Mouse (Mus musculus) hindbrain, embryonic 14.5 days (tissue): ENCODE measurements around the gene Otx1. TPM values are rescaled to one million over a fixed set of nuclear protein-coding genes. Genes with fewer than 3 reads are reported as not detected.

ENCODE experiments used
- ATAC-seq: fragments of 200-750 bp; cut with Nextera tagmentation; 2 replicates; pipeline ENCODE4 v1.8.0; 2017; ENCODE audit warnings: moderate number of reproducible peaks, mild to moderate bottlenecking, moderate TSS enrichment, moderate library complexity; ENCODE audit not compliant: low FRiP score
- DNase-seq: peaks from one replicate; pipeline ENCODE4 v3.0.0-alpha.2; 2015; ENCODE audit warnings: low spot score
- H3K27ac ChIP-seq: fragments of 300-500 bp; sonication (generic); 2 replicates; pipeline ENCODE4 v1.5.1; 2014; ENCODE audit warnings: mild to moderate bottlenecking, moderate library complexity
- H3K27me3 ChIP-seq: fragments of 300-500 bp; sonication (generic); 2 replicates; pipeline ENCODE4 v1.6.1; 2014; ENCODE audit warnings: mild to moderate bottlenecking, low read length, mixed read lengths; ENCODE audit not compliant: control insufficient read depth, insufficient read depth
- H3K36me3 ChIP-seq: fragments of 300-500 bp; sonication (generic); replicated peaks from 2 replicates; pipeline ENCODE4 v1.6.1; 2014; ENCODE audit not compliant: control insufficient read depth, insufficient read depth
- H3K4me1 ChIP-seq: fragments of 300-500 bp; sonication (generic); replicated peaks from 2 replicates; pipeline ENCODE4 v1.6.1; 2014; ENCODE audit warnings: antibody characterized with exemption, low read length, mixed read lengths; ENCODE audit not compliant: control insufficient read depth, insufficient read depth
- H3K4me2 ChIP-seq: fragments of 300-500 bp; sonication (generic); replicated peaks from 2 replicates; pipeline ENCODE4 v1.6.1; 2014; ENCODE audit warnings: mild to moderate bottlenecking, moderate library complexity
- H3K4me3 ChIP-seq: fragments of 300-500 bp; sonication (generic); replicated peaks from 2 replicates; pipeline ENCODE4 v1.5.1; 2014; ENCODE audit warnings: mild to moderate bottlenecking, low read length
- H3K9ac ChIP-seq: fragments of 300-500 bp; sonication (generic); 2 replicates; pipeline ENCODE4 v1.6.1; 2014
- H3K9me3 ChIP-seq: fragments of 300-500 bp; sonication (generic); 2 replicates; pipeline ENCODE4 v1.6.1; 2016; ENCODE audit warnings: low read length; ENCODE audit not compliant: control insufficient read depth
- WGBS: fragments of 180-500 bp; shearing (Covaris S2); extraction: QIAGEN DNeasy Blood & Tissue Kit; methylation state at CpG from one replicate; pipeline ENCODE4 v1.1.7; 2014; 5-methylcytosine and 5-hydroxymethylcytosine counted together
- polyA plus RNA-seq: library from polyadenylated mRNA; unstranded; fragments of >200 nt; fragmentation: Nextera tagmentation; extraction: Ambion mirVana; gene quantifications from 2 replicates; pipeline ENCODE4 v1.2.1, GENCODE M21; 2014

The Otx1 gene
- polyA plus RNA-seq, 1 experiment from 2014 or later = 0.37 TPM

DNA sequence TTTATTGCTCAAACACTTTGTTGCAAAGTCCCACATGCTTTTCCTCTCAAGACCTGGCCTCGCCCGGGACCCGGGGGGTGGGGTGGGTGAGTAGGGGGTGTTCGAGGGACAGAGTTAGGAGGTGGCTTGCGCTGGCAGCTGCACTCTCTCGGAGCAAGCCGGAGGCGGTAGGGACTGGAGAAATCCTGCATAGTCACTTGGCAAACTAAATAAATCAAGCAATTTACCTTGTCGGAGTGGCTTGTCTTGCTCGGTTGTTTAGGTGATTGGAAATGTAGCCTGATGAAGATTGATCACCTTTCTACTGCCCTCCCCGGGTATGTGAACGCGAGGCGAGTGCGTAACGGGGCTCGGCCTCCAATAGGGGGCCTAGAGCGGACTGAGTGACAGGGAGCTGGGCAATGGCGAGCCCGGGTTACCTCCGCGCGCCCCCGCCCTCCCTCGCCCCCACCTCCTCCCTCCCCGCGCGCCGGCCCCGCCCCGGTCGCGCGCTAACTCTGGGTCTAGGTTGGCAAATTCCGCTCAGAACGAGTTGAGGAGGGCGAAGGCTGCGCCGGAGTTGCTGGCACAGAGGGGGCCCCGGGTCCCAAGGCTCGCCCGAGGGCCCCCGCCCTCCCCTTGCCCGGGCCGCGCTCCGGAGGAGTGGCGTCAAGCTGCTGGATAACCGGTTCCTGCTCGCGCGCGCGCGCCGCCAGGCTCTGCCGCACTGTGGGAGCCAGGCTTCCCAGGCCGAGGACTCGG is 1.2 kb downstream of the Otx1 start:
- H3K27me3 ChIP-seq = peaks cover 95% of the 10 kb centered on the region
- DNase-seq (no peak), ATAC-seq (peak; percentile 77)
- no peaks in the 10 kb centered on the region for H3K9me3 ChIP-seq
- WGBS = 1% methylated on average over 48 of the region's 59 CpGs
- peak overlapping the region; percentile 20; the same call in 1 of the 2 replicates for H3K9ac ChIP-seq
- peak overlapping the region; percentile 36 for H3K4me3 ChIP-seq
- H3K27ac ChIP-seq = peak overlapping the region; percentile 47
- peak overlapping the region; percentile 60 for H3K4me2 ChIP-seq
- peaks cover 7% of the 10 kb centered on the region; the same call in 1 of the 2 replicates for H3K4me1 ChIP-seq
- peaks cover 3% of the 10 kb centered on the region; the same call in 1 of the 2 replicates for H3K36me3 ChIP-seq

DNA sequence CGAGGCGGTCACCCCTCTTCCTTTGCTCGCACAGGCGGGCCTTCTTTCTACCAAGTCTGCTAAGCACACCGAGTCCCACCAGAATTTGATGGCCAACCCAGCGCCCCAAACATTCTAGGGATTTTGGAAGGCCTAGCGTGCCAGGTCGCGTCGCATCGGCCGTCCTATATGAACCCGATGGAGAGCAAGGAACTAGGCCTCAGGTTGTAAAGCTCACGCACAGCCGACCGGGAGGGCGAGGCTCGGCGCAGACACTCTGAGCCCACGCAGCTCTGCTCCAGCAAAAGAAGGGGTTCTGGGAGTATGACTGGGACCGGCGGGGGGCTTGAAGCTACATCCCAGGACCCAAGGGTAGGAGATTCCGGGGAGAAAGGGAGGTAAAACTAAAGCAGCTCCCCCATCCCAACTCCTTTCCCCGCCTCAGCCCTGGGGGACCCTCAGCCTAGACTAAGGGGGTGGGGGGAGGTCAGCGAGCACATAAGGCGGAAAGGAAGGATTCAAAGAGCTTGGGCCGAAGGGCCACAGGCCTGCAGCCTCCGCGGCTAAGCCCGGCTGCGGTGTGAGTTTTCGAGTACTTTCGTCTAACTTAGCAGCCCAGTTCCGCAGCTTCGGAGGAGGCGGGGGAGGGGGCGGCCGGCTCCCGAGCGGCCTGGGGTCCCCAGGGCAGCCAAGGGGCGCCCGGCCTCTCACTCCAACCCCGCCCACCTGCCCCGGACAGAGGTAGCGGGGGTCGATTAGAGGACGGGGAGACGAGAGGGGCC is 2.2 kb downstream of the Otx1 start:
- no peak overlapping the region for H3K9ac ChIP-seq
- peak overlapping the region; percentile 60 for H3K4me2 ChIP-seq
- ATAC-seq (no peak), DNase-seq (no peak)
- no peaks in the 10 kb centered on the region for H3K36me3 ChIP-seq
- peak overlapping the region; percentile 36 for H3K4me3 ChIP-seq
- H3K27me3 ChIP-seq = peaks cover 95% of the 10 kb centered on the region
- H3K4me1 ChIP-seq = peaks cover 7% of the 10 kb centered on the region; the same call in 1 of the 2 replicates
- no peak overlapping the region for H3K27ac ChIP-seq
- H3K9me3 ChIP-seq = no peaks in the 10 kb centered on the region
- WGBS = 2% methylated on average over 48 of the region's 48 CpGs

DNA sequence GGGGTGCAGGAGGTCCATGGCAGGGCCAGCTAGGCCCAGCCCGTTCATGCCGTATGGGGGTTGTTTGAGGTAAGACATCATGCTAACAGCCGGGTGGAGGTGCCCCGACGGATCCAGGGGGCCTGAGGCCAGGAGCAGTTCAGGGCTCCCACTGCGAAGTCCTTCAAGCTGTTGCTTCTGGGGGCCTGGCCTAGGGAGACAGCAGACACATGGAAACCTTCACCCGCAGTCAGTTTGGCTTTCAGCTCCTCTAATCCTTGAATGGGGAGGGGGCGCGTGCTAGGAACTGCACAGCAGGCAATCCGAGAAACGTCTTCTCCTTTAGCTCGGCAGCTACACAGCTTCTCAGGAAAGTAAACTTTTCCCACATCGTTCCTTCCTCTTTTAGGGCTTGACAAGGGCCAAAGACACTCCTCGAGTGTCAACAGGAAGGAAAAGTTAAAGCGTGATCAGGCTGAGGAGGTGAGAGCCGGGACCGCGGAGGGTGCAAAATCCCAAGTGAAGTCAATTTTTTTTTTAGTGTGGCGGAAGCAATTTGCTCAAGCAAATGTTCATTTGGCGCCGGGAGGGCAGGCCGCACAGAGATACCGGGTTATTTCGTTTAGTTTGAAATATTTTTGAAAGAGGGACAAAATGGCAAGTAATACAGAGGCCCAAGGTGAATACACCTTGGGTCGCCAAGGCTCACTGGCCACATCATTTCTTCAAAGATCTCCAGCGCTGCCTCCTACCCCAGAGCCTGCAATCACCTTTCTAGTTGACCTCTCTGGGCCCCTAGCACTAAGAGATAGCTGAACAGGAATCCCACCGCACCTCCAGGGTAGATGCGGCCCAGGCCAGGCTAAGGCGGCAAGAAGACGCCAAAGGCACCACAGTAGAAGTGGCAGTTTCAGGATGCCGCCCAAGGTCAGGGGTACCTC is 3.0 kb downstream of the Otx1 start:
- DNase-seq (no peak), ATAC-seq (no peak)
- Histone ChIP-seq H3K27ac (no peak overlapping the region), H3K9me3 (no peaks in the 10 kb centered on the region), H3K4me2 (peak overlapping the region; percentile 60; the same call in 1 of the 2 replicates), H3K9ac (no peak overlapping the region), H3K27me3 (peaks cover 94% of the 10 kb centered on the region), H3K4me1 (peaks cover 7% of the 10 kb centered on the region; the same call in 1 of the 2 replicates), H3K4me3 (peak overlapping the region; percentile 36), H3K36me3 (no peaks in the 10 kb centered on the region)
- WGBS = 5% methylated on average over 31 of the region's 31 CpGs

DNA sequence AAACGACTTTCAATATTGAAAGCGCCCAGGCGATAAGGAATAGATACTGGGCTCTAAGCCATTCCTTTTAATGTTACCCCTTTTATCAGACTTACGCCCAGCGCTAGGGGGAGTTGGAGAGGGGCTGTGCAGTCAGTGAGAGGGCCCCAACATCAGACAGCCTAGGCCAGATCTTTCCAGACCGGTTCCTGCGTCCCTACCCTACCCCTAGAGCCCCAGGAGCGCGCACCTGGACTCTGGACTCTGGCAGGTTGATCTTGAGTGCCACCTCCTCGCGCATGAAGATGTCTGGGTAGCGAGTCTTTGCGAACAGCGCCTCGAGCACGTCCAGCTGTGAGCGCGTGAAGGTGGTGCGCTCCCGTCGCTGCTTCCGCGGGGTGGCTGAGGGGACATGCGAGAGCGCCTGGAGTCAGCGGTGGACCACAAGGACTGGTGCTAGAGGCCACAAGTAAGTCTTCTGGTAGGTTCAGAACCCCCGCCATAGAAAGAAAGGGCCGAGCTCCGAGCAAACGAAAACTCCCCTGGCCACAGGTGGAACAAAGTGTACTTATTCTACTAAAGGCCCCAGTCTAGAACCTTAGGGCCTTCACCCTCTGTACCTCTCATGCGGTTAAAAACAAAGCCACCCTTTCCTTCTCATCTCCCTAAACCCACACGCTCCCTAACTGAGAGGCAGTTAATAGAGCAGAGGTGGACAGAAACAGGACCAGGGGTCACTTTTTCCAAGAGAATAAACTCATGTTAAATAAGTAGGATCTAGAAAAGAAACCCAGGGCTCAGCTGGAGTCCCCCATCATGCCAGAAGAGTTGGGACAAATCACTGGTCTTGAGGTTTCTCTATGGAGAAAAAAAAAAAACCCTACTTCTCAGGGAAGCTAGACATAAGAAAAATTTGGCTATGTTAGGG is 4.3 kb downstream of the Otx1 start:
- 0 out of 2 replicates have a peak overlapping the region, but pooled peaks have one; percentile 1 for H3K4me3 ChIP-seq
- no peak overlapping the region for H3K9ac ChIP-seq
- no peak overlapping the region for H3K27ac ChIP-seq
- 6% methylated on average over 32 of the region's 32 CpGs for WGBS
- no peaks in the 10 kb centered on the region for H3K9me3 ChIP-seq
- no peak overlapping the region; the same call in 1 of the 2 replicates for H3K4me2 ChIP-seq
- no peaks in the 10 kb centered on the region for H3K36me3 ChIP-seq
- peaks cover 90% of the 10 kb centered on the region for H3K27me3 ChIP-seq
- DNase-seq = no peak
- no peak for ATAC-seq
- H3K4me1 ChIP-seq = peaks cover 7% of the 10 kb centered on the region; the same call in 1 of the 2 replicates

DNA sequence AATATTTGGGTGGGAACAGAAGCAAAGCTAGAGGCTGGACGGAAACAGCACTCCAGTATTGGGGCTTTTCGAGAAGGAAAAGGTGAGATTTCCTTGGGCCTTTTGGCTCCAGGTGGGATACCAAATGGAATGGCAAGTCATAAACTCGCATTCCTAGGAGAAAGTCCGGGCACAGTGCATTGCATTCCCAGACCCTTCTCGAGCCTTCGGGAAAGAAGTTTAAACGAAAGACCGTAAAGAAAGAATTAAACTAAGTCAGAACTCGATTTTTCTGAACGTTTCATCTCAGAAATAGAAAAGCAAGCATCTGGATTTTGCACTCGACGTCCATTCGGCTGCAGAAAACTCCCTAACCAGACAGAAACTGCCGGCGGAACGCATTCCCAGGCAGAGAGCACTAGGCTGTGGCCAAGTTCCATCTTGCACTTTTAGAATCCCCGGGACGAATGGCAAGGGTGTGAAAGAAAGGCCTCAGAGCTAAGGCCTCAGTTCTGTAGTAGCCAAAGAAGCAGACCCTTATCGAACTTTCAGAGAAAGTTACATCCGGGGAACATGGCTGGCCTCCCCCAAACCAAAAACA is 5.0 kb downstream of the Otx1 start:
- H3K9me3 ChIP-seq = no peaks in the 10 kb centered on the region
- peaks cover 90% of the 10 kb centered on the region for H3K27me3 ChIP-seq
- H3K9ac ChIP-seq = no peak overlapping the region
- H3K27ac ChIP-seq = no peak overlapping the region
- ATAC-seq (no peak), DNase-seq (peak; percentile 46)
- peaks cover 7% of the 10 kb centered on the region; the same call in 1 of the 2 replicates for H3K4me1 ChIP-seq
- 3% methylated on average over 20 of the region's 20 CpGs for WGBS
- H3K36me3 ChIP-seq = no peaks in the 10 kb centered on the region
- 0 out of 2 replicates have a peak overlapping the region, but pooled peaks have one; percentile 1 for H3K4me3 ChIP-seq
- 0 out of 2 replicates have a peak overlapping the region, but pooled peaks have one; percentile 44 for H3K4me2 ChIP-seq

DNA sequence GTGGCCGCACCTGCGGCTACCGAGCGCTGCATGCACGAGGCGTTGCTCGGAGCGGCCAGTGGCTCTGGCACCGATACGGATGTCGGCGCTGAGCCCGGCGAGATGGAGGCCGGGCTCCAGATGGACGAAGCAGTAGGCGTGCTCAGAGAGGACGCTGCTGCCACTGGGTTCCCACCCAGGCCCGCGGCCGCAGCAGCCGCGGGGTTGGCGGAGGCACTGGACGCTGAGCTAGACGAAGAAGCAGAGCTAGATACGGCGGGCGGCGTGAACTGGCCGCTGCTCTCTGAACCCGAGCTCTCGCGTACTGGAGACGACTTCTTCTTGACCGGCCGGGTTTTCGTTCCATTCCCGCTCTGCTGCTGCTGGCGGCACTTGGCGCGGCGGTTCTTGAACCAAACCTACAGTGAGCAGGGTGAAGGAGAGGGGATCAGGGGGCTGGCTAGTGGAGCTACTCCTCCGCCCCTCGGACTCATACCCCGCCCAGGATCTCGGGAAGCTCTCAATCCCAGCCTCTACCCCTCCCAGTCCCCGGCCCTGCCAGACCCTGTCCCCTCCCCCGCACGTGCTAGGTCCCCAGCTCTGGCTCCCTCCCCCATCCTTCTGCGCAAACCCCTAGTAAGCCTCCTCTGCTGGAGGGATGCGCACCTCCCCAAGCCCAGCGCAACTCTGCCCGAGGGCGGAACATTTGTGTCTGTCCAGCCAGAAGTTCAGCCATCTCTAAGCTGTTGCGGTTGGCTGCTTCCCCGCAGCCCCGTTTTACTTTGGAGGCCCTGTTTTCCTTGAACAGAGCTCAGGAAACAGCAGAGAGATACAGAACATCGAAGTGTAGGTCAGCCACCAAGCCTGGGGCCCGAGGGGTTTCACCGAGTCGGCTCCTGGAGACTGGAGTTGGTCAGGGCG is 5.8 kb downstream of the Otx1 start:
- H3K27me3 ChIP-seq = peaks cover 89% of the 10 kb centered on the region
- no peak for DNase-seq
- 1% methylated on average over 56 of the region's 63 CpGs for WGBS
- no peaks in the 10 kb centered on the region for H3K9me3 ChIP-seq
- H3K4me2 ChIP-seq = peak overlapping the region; percentile 44
- H3K36me3 ChIP-seq = no peaks in the 10 kb centered on the region
- peaks cover 5% of the 10 kb centered on the region; the same call in 1 of the 2 replicates for H3K4me1 ChIP-seq
- H3K9ac ChIP-seq = no peak overlapping the region; the same call in 1 of the 2 replicates
- no peak overlapping the region for H3K27ac ChIP-seq
- H3K4me3 ChIP-seq = peak overlapping the region; percentile 23
- peak; percentile 9; the same call in 1 of the 2 replicates for ATAC-seq

DNA sequence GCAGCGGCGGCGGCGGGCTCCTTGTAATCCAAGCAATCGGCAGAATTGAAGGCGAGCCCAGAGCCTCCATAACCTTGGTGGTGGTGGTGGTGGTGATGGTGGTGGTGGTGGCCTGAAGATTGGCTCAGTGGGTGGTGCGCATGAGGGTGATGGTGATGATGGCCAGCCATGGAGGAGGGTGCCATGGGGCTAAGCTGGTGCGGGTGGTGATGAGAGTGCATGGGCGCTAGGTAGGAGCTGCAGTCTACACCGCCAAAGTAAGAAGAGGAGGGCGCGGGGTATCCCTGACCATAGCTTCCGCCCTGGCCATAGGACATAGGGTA is 6.4 kb downstream of the Otx1 start:
- Histone ChIP-seq H3K4me2 (peak overlapping the region; percentile 44), H3K9ac (no peak overlapping the region; the same call in 1 of the 2 replicates), H3K27me3 (peaks cover 88% of the 10 kb centered on the region), H3K27ac (no peak overlapping the region), H3K4me1 (no peaks in the 10 kb centered on the region; the same call in 1 of the 2 replicates), H3K36me3 (no peaks in the 10 kb centered on the region), H3K4me3 (peak overlapping the region; percentile 23), H3K9me3 (no peaks in the 10 kb centered on the region)
- no peak for ATAC-seq
- WGBS = 2% methylated on average over 13 of the region's 13 CpGs
- DNase-seq = no peak
